Mouse (Mus musculus) small intestine, adult 2 months (tissue): ENCODE data around the gene Palm3. TPM values are rescaled to one million over a fixed set of nuclear protein-coding genes. Genes with fewer than 3 reads are reported as not detected.

Experiments used
- H3K27ac ChIP-seq: fragments of 200-500 bp; 2 replicates; pipeline ENCODE4 v1.5.1; 2012; ENCODE audit warnings: low read depth, low read length, control low read depth, inconsistent platforms; ENCODE audit not compliant: insufficient read depth
- H3K27me3 ChIP-seq: fragments of 200-500 bp; 2 replicates; pipeline ENCODE4 v1.6.1; 2012; ENCODE audit warnings: mild to moderate bottlenecking, moderate library complexity, low read length, inconsistent platforms; ENCODE audit not compliant: control insufficient read depth, insufficient read depth
- H3K36me3 ChIP-seq: fragments of 200-500 bp; 2 replicates; pipeline ENCODE4 v1.6.1; 2012; ENCODE audit warnings: mild to moderate bottlenecking, low read length, control low read depth, inconsistent platforms; ENCODE audit not compliant: control insufficient read depth, insufficient read depth
- H3K4me1 ChIP-seq: fragments of 200-500 bp; 2 replicates; pipeline ENCODE4 v1.6.1; 2012; ENCODE audit warnings: low read length, inconsistent platforms, mixed read lengths; ENCODE audit not compliant: control insufficient read depth, insufficient read depth, insufficient read length
- H3K4me3 ChIP-seq: fragments of 200-500 bp; 2 replicates; pipeline ENCODE4 v1.5.1; 2012; ENCODE audit warnings: low read depth, mild to moderate bottlenecking, control low read depth, inconsistent platforms, low read length, moderate library complexity
- CTCF ChIP-seq: fragments of 200-500 bp; IDR thresholded peaks from 2 replicates; pipeline ENCODE4 v1.5.1; 2012; ENCODE audit warnings: low read depth, mild to moderate bottlenecking, control low read depth, inconsistent platforms, low read length, moderate library complexity, mixed read lengths; ENCODE audit not compliant: insufficient replicate concordance, insufficient read length; ENCODE audit errors: extremely low read depth
- POLR2A ChIP-seq: fragments of 200-500 bp; IDR thresholded peaks from 2 replicates; pipeline ENCODE4 v1.6.1; 2012; ENCODE audit warnings: low read depth, mild to moderate bottlenecking, control low read depth, inconsistent platforms, low read length, moderate library complexity
- WGBS: fragments of 180-500 bp; shearing (Covaris S2); methylation state at CpG from one replicate; pipeline ENCODE4 v1.1.7; 2018; 5-methylcytosine and 5-hydroxymethylcytosine counted together
- polyA plus RNA-seq: library from polyadenylated mRNA; depleted of rRNA; stranded (reverse); fragments of >200 nt; gene quantifications from 2 replicates; pipeline ENCODE4 v1.2.3, GENCODE M21; 2012

Palm3 gene
- polyA plus RNA-seq, 1 experiment, result 0.15 TPM

GRCm38 (mm10) chr8:84012499-84013165 is 8.6 kb upstream of the Palm3 start:
- H3K27ac ChIP-seq, result no peak overlapping the region
- no peaks in the 10 kb centered on the region for H3K36me3 ChIP-seq
- peaks cover 12% of the 10 kb centered on the region for H3K4me1 ChIP-seq
- H3K4me3 ChIP-seq, result peak overlapping the region; percentile 80
- peaks cover 25% of the 10 kb centered on the region for H3K27me3 ChIP-seq
- TF ChIP-seq POLR2A (no peak), CTCF (no peak)
- 29% methylated on average over 35 of the region's 35 CpGs for WGBS

- no peak overlapping the region for H3K4me3 ChIP-seq
- H3K27ac ChIP-seq, result no peak overlapping the region
- H3K4me1 ChIP-seq, result peaks cover 7% of the 10 kb centered on the region
- WGBS, result 95% methylated on average over 5 of the region's 5 CpGs
- no peaks in the 10 kb centered on the region for H3K36me3 ChIP-seq
- peaks cover 15% of the 10 kb centered on the region for H3K27me3 ChIP-seq
- TF ChIP-seq CTCF (no peak), POLR2A (no peak)
Observed at GRCm38 (mm10) chr8:84015833-84016232, 5.4 kb upstream of the Palm3 start.

GRCm38 (mm10) chr8:84019738-84020137 is 1.5 kb upstream of the Palm3 start:
- TF ChIP-seq POLR2A (no peak), CTCF (no peak)
- H3K27ac ChIP-seq, result no peak overlapping the region
- peaks cover 9% of the 10 kb centered on the region for H3K4me1 ChIP-seq
- no peak overlapping the region for H3K4me3 ChIP-seq
- 58% methylated on average over 9 of the region's 9 CpGs for WGBS
- peaks cover 6% of the 10 kb centered on the region; the same call in 1 of the 2 replicates for H3K27me3 ChIP-seq
- no peaks in the 10 kb centered on the region for H3K36me3 ChIP-seq

- H3K27ac ChIP-seq, result no peak overlapping the region
Observed at GRCm38 (mm10) chr8:84021569-84021968, 298 bp downstream of the Palm3 start.

GRCm38 (mm10) chr8:84023085-84023484 is 1.8 kb downstream of the Palm3 start:
- peaks cover 17% of the 10 kb centered on the region for H3K27me3 ChIP-seq
- no peaks in the 10 kb centered on the region for H3K36me3 ChIP-seq
- no peak for TF ChIP-seq POLR2A
- TF ChIP-seq CTCF, result no peak
- 6% methylated on average over 5 of the region's 5 CpGs for WGBS
- no peak overlapping the region for H3K4me3 ChIP-seq
- H3K27ac ChIP-seq, result no peak overlapping the region
- peaks cover 9% of the 10 kb centered on the region for H3K4me1 ChIP-seq

More at GRCm38 (mm10) chr8:84021569-84021968, 298 bp downstream of the Palm3 start:
- no peaks in the 10 kb centered on the region for H3K36me3 ChIP-seq
- no peak overlapping the region for H3K4me3 ChIP-seq
- no peak for TF ChIP-seq CTCF
- TF ChIP-seq POLR2A, result no peak
- WGBS, result 38% methylated on average over 12 of the region's 12 CpGs
- H3K27me3 ChIP-seq, result peaks cover 14% of the 10 kb centered on the region
- peaks cover 9% of the 10 kb centered on the region for H3K4me1 ChIP-seq

- no peak overlapping the region for H3K4me3 ChIP-seq
- 40% methylated on average over 1 of the region's 1 CpGs for WGBS
- no peak overlapping the region for H3K27ac ChIP-seq
- peaks cover 9% of the 10 kb centered on the region for H3K4me1 ChIP-seq
- no peak for TF ChIP-seq POLR2A
- TF ChIP-seq CTCF, result no peak
- H3K36me3 ChIP-seq, result no peaks in the 10 kb centered on the region
- peaks cover 17% of the 10 kb centered on the region for H3K27me3 ChIP-seq
Observed at GRCm38 (mm10) chr8:84023631-84024030, 2.4 kb downstream of the Palm3 start.

- Histone ChIP-seq H3K4me1 (peaks cover 9% of the 10 kb centered on the region), H3K27ac (no peak overlapping the region), H3K4me3 (no peak overlapping the region), H3K36me3 (no peaks in the 10 kb centered on the region), H3K27me3 (peaks cover 17% of the 10 kb centered on the region)
- TF ChIP-seq CTCF (peak; percentile 67; the same call in 1 of the 2 replicates), POLR2A (no peak)
- WGBS, result 20% methylated on average over 10 of the region's 10 CpGs
Observed at GRCm38 (mm10) chr8:84024171-84024570, 2.9 kb downstream of the Palm3 start.

- WGBS, result 7% methylated on average over 41 of the region's 41 CpGs
- no peak for TF ChIP-seq CTCF
- no peak for TF ChIP-seq POLR2A
- Histone ChIP-seq H3K27ac (no peak overlapping the region), H3K4me1 (peaks cover 9% of the 10 kb centered on the region), H3K27me3 (peaks cover 17% of the 10 kb centered on the region), H3K36me3 (no peaks in the 10 kb centered on the region), H3K4me3 (peak overlapping the region; percentile 32)
Observed at GRCm38 (mm10) chr8:84025863-84026262, 4.6 kb downstream of the Palm3 start.
